Mouse (Mus musculus): ENCODE results near the gene Msln. TPM values are rescaled to one million over a fixed set of nuclear protein-coding genes. Genes with fewer than 3 reads are reported as not detected.

The Msln gene
- polyA plus RNA-seq, 1 experiment from 2014 or later: not detected

- Histone ChIP-seq H3K36me3 (ENCODE audit: control insufficient read depth, insufficient read depth, low read length) (0 out of 2 replicates have a peak, but pooled peaks cover 2% of the 10 kb centered on the region), H3K4me1 (ENCODE audit: control insufficient read depth, insufficient read depth, low read length) (peaks cover 48% of the 10 kb centered on the region), H3K27me3 (ENCODE audit: control insufficient read depth, insufficient read depth, low read length) (no peaks in the 10 kb centered on the region), H3K9ac (ENCODE audit: low read length) (peak overlapping the region; percentile 87), H3K4me3 (ENCODE audit: low read depth, low read length) (peak overlapping the region; percentile 82), H3K27ac (ENCODE audit: low read depth, low read length) (peak overlapping the region; percentile 75), H3K4me2 (peak overlapping the region; percentile 98), H3K9me3 (ENCODE audit: control insufficient read depth, low read length) (no peaks in the 10 kb centered on the region)
- under 1% methylated on average over 45 of the region's 45 CpGs for WGBS
- DNase-seq (ENCODE audit: low spot score, missing footprints): peak; percentile 99
- ATAC-seq (ENCODE audit: low FRiP score): peak; percentile 45
These were observed 37.8 kb upstream of the Msln start for GRCm38 (mm10) chr17:25791843-25792527.

- Histone ChIP-seq H3K4me3 (ENCODE audit: low read depth, low read length) (peak overlapping the region; percentile 82), H3K4me2 (peak overlapping the region; percentile 98), H3K9ac (ENCODE audit: low read length) (peak overlapping the region; percentile 87), H3K27me3 (ENCODE audit: control insufficient read depth, insufficient read depth, low read length) (no peaks in the 10 kb centered on the region), H3K27ac (ENCODE audit: low read depth, low read length) (peak overlapping the region; percentile 75; the same call in 1 of the 2 replicates), H3K36me3 (ENCODE audit: control insufficient read depth, insufficient read depth, low read length) (0 out of 2 replicates have a peak, but pooled peaks cover 2% of the 10 kb centered on the region), H3K9me3 (ENCODE audit: control insufficient read depth, low read length) (no peaks in the 10 kb centered on the region), H3K4me1 (ENCODE audit: control insufficient read depth, insufficient read depth, low read length) (peaks cover 48% of the 10 kb centered on the region)
- DNase-seq (ENCODE audit: low spot score, missing footprints): no peak
- 0 out of 2 replicates have a peak, but pooled peaks have one; percentile 0 for ATAC-seq (ENCODE audit: low FRiP score)
- WGBS: 27% methylated on average over 19 of the region's 19 CpGs
These were observed 37.2 kb upstream of the Msln start for GRCm38 (mm10) chr17:25791320-25791842.

- Histone ChIP-seq H3K4me2 (no peak overlapping the region), H3K27ac (ENCODE audit: low read depth, low read length) (no peak overlapping the region), H3K36me3 (ENCODE audit: control insufficient read depth, insufficient read depth, low read length) (peaks cover 20% of the 10 kb centered on the region), H3K4me1 (ENCODE audit: control insufficient read depth, insufficient read depth, low read length) (peaks cover 28% of the 10 kb centered on the region), H3K27me3 (ENCODE audit: control insufficient read depth, insufficient read depth, low read length) (no peaks in the 10 kb centered on the region), H3K4me3 (ENCODE audit: low read depth, low read length) (no peak overlapping the region), H3K9ac (ENCODE audit: low read length) (no peak overlapping the region), H3K9me3 (ENCODE audit: control insufficient read depth, low read length) (no peaks in the 10 kb centered on the region)
- DNase-seq (ENCODE audit: low spot score, missing footprints) (no peak), ATAC-seq (ENCODE audit: low FRiP score) (no peak)
- 95% methylated on average over 9 of the region's 9 CpGs for WGBS
These were observed 32.8 kb upstream of the Msln start for GRCm38 (mm10) chr17:25786781-25787504.

DNA sequence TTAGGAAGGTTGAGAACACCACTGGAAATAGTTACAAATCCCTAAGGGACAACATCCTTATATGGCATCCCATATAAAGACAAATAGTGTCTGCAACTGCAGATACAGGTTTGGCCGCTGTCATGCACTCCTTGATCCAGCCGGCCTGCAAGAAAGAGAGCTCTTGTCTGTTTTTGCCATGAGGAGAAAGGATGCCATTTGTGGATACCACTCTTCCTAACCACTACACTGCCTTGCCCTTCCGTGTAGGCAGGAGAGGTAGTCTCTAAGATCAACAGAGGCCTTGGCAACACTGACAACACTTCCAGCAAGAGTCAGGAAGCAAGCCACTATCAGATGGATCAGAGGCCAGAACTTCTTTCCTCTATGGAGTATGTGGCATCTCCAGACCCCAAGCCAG lies 32.1 kb upstream of the Msln start, which contains the start of gene Ccdc78:
Gene Ccdc78, plus strand, starts transcription at position 301 of the 400 bp plus-strand sequence.
- Histone ChIP-seq H3K9me3 (ENCODE audit: control insufficient read depth, low read length) (no peaks in the 10 kb centered on the region), H3K4me2 (peak within 1 kb of the TSS; percentile 57), H3K27me3 (ENCODE audit: control insufficient read depth, insufficient read depth, low read length) (no peaks in the 10 kb centered on the region), H3K9ac (ENCODE audit: low read length) (peak within 1 kb of the TSS; percentile 89), H3K4me1 (ENCODE audit: control insufficient read depth, insufficient read depth, low read length) (peaks cover 25% of the 10 kb centered on the region), H3K36me3 (ENCODE audit: control insufficient read depth, insufficient read depth, low read length) (peaks cover 22% of the 10 kb centered on the region), H3K27ac (ENCODE audit: low read depth, low read length) (peak within 1 kb of the TSS; percentile 73), H3K4me3 (ENCODE audit: low read depth, low read length) (peak within 1 kb of the TSS; percentile 66)
- WGBS: 89% methylated on average over 3 of the region's 3 CpGs
- ATAC-seq (ENCODE audit: low FRiP score): no peak
- no peak for DNase-seq (ENCODE audit: low spot score, missing footprints)

DNA sequence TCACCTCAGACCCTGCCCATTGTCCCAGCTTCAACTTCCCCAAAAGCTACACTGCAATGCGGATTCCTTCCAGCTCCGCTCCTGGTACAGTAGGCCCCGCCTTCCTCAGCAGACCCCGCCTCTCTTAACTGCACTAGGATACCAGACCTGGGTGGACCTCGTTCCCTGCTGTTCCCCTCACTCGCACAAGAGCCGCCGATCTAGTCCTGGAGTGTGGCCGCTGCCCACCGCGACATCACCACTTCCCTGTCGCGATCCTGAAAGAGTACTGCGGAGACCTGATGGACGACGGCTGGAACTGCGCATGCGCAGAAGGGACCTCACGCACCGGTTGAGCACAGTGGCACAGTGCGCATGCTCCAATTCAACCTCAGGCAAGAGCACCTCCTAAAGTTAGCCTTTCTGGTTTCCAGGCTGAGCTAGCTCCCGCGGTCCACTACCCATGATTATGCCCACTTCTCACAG lies 31.1 kb upstream of the Msln start, which contains the start of gene Haghl:
Gene Haghl, minus strand, starts transcription at position 393 of the 465 bp plus-strand sequence.
- H3K4me3 ChIP-seq (ENCODE audit: low read depth, low read length): peak within 1 kb of the TSS; percentile 66
- H3K4me1 ChIP-seq (ENCODE audit: control insufficient read depth, insufficient read depth, low read length): peaks cover 18% of the 10 kb centered on the region
- H3K27ac ChIP-seq (ENCODE audit: low read depth, low read length): peak within 1 kb of the TSS; percentile 73
- peak within 1 kb of the TSS; percentile 57 for H3K4me2 ChIP-seq
- DNase-seq (ENCODE audit: low spot score, missing footprints) (peak; percentile 100), ATAC-seq (ENCODE audit: low FRiP score) (peak; percentile 85)
- WGBS: 0% methylated on average over 23 of the region's 23 CpGs
- H3K9ac ChIP-seq (ENCODE audit: low read length): peak within 1 kb of the TSS; percentile 89
- no peaks in the 10 kb centered on the region for H3K9me3 ChIP-seq (ENCODE audit: control insufficient read depth, low read length)
- H3K36me3 ChIP-seq (ENCODE audit: control insufficient read depth, insufficient read depth, low read length): peaks cover 22% of the 10 kb centered on the region
- no peaks in the 10 kb centered on the region for H3K27me3 ChIP-seq (ENCODE audit: control insufficient read depth, insufficient read depth, low read length)

- DNase-seq (ENCODE audit: low spot score, missing footprints): no peak
- Histone ChIP-seq H3K9me3 (ENCODE audit: control insufficient read depth, low read length) (no peaks in the 10 kb centered on the region), H3K4me3 (ENCODE audit: low read depth, low read length) (peak overlapping the region; percentile 66), H3K4me2 (peak overlapping the region; percentile 57), H3K27ac (ENCODE audit: low read depth, low read length) (no peak overlapping the region; the same call in 1 of the 2 replicates), H3K36me3 (ENCODE audit: control insufficient read depth, insufficient read depth, low read length) (peaks cover 20% of the 10 kb centered on the region), H3K4me1 (ENCODE audit: control insufficient read depth, insufficient read depth, low read length) (peaks cover 18% of the 10 kb centered on the region), H3K9ac (ENCODE audit: low read length) (peak overlapping the region; percentile 89), H3K27me3 (ENCODE audit: control insufficient read depth, insufficient read depth, low read length) (no peaks in the 10 kb centered on the region)
- 88% methylated on average over 15 of the region's 15 CpGs for WGBS
- no peak for ATAC-seq (ENCODE audit: low FRiP score)
These were observed 29.8 kb upstream of the Msln start for GRCm38 (mm10) chr17:25783861-25784574.

GRCm38 (mm10) chr17:25783086-25783485 lies 28.9 kb upstream of the Msln start:
- Histone ChIP-seq H3K36me3 (ENCODE audit: control insufficient read depth, insufficient read depth, low read length) (peaks cover 20% of the 10 kb centered on the region), H3K4me1 (ENCODE audit: control insufficient read depth, insufficient read depth, low read length) (peaks cover 18% of the 10 kb centered on the region), H3K9me3 (ENCODE audit: control insufficient read depth, low read length) (no peaks in the 10 kb centered on the region), H3K9ac (ENCODE audit: low read length) (no peak overlapping the region), H3K4me3 (ENCODE audit: low read depth, low read length) (no peak overlapping the region), H3K27me3 (ENCODE audit: control insufficient read depth, insufficient read depth, low read length) (no peaks in the 10 kb centered on the region), H3K4me2 (no peak overlapping the region), H3K27ac (ENCODE audit: low read depth, low read length) (no peak overlapping the region)
- ATAC-seq (ENCODE audit: low FRiP score) (no peak), DNase-seq (ENCODE audit: low spot score, missing footprints) (no peak)
- 84% methylated on average over 7 of the region's 7 CpGs for WGBS

GRCm38 (mm10) chr17:25781339-25781738 lies 27.2 kb upstream of the Msln start:
- 84% methylated on average over 6 of the region's 6 CpGs for WGBS
- Histone ChIP-seq H3K27ac (ENCODE audit: low read depth, low read length) (no peak overlapping the region), H3K36me3 (ENCODE audit: control insufficient read depth, insufficient read depth, low read length) (peaks cover 20% of the 10 kb centered on the region), H3K9me3 (ENCODE audit: control insufficient read depth, low read length) (no peaks in the 10 kb centered on the region), H3K9ac (ENCODE audit: low read length) (no peak overlapping the region), H3K4me3 (ENCODE audit: low read depth, low read length) (no peak overlapping the region), H3K27me3 (ENCODE audit: control insufficient read depth, insufficient read depth, low read length) (no peaks in the 10 kb centered on the region), H3K4me1 (ENCODE audit: control insufficient read depth, insufficient read depth, low read length) (peaks cover 18% of the 10 kb centered on the region), H3K4me2 (no peak overlapping the region)
- ATAC-seq (ENCODE audit: low FRiP score) (no peak), DNase-seq (ENCODE audit: low spot score, missing footprints) (no peak)

All from midbrain, embryonic 11.5 days (tissue).